Mouse (Mus musculus): ENCODE data around the gene Nme2.

DNA sequence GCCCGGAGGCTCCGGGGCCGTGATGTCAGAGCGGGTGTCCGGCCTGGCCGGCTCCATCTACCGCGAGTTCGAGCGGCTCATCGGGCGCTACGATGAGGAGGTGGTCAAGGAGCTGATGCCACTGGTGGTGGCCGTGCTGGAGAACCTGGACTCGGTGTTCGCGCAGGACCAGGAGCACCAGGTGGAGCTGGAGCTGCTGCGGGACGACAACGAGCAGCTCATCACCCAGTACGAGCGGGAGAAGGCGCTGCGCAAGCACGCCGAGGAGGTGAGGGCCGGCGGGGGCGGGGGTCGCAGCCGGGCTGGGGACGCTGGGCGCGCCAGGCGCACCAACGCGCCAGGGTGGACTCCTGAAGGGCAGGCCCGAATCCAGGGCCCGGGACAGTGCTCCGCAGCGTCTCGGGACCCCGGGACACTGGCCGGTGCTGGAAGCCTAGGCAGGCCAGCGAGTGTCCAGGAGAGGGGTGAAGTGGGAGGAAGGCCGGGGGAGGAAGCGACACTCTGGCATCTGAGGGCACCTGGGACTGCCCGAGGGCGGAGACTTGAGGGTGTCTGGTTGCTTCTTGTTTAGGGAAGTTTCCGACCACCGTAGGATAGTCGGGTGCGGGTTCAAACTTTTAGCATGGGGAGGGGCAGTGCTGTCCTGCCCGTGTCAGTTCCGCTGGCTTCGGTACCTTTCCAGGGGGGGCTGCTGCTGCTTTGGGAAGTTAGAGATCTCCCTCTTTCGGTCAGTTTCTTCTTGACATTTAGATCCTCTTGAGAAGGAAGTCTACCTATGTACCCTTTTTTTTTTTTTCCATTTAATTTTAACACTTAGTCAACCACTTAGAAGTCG, 40.5 kb upstream of the Nme2 start:
- TF ChIP-seq CTCF (IDR thresholded peaks at IDR 0.05; ENCODE audit: borderline replicate concordance, insufficient read depth, low read length) (no peak), POLR2A (IDR thresholded peaks at IDR 0.05; ENCODE audit: low read depth, low read length) (no peak)

Data from embryonic fibroblast, embryonic 13.5 days (primary cell).